Mouse (Mus musculus) G1E (cell line): ENCODE data around the gene Cubn.

Experiments used
- CTCF ChIP-seq: IDR thresholded peaks from 2 replicates; pipeline ENCODE4 v1.5.1; 2012; ENCODE audit warnings: low read depth, low read length, inconsistent platforms, mixed read lengths
- GATA1 ChIP-seq: IDR thresholded peaks from 2 replicates; pipeline ENCODE4 v1.6.1; 2012; ENCODE audit warnings: borderline replicate concordance, low read length, inconsistent platforms, mixed read lengths
- TAL1 ChIP-seq: conservative IDR thresholded peaks from 2 replicates; pipeline ENCODE4 v1.6.1; 2012; ENCODE audit warnings: low read depth, low read length, inconsistent platforms, mixed read lengths

DNA sequence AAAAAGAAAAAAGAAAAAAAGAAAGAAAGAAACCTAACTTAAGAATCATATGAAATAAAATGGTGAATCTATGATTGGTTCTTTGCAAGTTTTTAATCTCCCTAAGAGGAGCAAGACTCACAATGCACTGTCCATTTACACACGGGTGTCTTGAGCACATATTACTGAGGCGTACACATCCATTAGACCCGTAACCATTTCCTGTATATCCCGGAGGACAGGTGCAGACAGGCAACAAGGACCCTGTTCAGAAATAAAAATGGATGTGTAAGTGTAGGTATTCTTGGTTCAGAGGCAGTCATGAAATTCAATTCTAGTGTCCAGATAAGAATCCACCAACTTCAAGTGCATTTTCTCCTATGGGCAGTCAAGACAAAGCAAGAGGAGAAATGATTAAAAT lies 22.0 kb downstream of the Cubn start:
- no peak for TF ChIP-seq CTCF
- TF ChIP-seq GATA1 = no peak
- TF ChIP-seq TAL1 = no peak
